Mouse (Mus musculus) embryonic fibroblast, embryonic 13.5 days (primary cell): Measurements from ENCODE around the gene Anp32a. TPM values are rescaled to one million over a fixed set of nuclear protein-coding genes. Genes with fewer than 3 reads are reported as not detected.

Experiments
- H3K27ac ChIP-seq: 2 replicates; pipeline ENCODE4 v1.5.1; 2012; ENCODE audit warnings: low read length, control low read depth, inconsistent platforms; ENCODE audit not compliant: insufficient read depth
- H3K4me1 ChIP-seq: 2 replicates; pipeline ENCODE4 v1.6.1; 2011; ENCODE audit warnings: low read length; ENCODE audit not compliant: control insufficient read depth, insufficient read depth
- H3K4me3 ChIP-seq: 2 replicates; pipeline ENCODE4 v1.5.1; 2011; ENCODE audit warnings: mild to moderate bottlenecking, control low read depth, low read length; ENCODE audit not compliant: insufficient read depth
- CTCF ChIP-seq: IDR thresholded peaks from 2 replicates; pipeline ENCODE4 v1.5.1; 2011; ENCODE audit warnings: mild to moderate bottlenecking, control low read depth, low read length, moderate library complexity, borderline replicate concordance; ENCODE audit not compliant: insufficient read depth
- POLR2A ChIP-seq: IDR thresholded peaks from 2 replicates; pipeline ENCODE4 v1.6.1; 2011; ENCODE audit warnings: low read depth, mild to moderate bottlenecking, control low read depth, low read length, moderate library complexity
- polyA plus RNA-seq: library from polyadenylated mRNA; stranded (reverse); fragments of >200 nt; gene quantifications from 2 replicates; pipeline ENCODE4 v1.2.4, GENCODE M21; 2011; ENCODE audit warnings: low read depth; ENCODE audit not compliant: missing spikeins, insufficient read length

Gene Anp32a
- polyA plus RNA-seq, 1 experiment: 487 TPM

DNA sequence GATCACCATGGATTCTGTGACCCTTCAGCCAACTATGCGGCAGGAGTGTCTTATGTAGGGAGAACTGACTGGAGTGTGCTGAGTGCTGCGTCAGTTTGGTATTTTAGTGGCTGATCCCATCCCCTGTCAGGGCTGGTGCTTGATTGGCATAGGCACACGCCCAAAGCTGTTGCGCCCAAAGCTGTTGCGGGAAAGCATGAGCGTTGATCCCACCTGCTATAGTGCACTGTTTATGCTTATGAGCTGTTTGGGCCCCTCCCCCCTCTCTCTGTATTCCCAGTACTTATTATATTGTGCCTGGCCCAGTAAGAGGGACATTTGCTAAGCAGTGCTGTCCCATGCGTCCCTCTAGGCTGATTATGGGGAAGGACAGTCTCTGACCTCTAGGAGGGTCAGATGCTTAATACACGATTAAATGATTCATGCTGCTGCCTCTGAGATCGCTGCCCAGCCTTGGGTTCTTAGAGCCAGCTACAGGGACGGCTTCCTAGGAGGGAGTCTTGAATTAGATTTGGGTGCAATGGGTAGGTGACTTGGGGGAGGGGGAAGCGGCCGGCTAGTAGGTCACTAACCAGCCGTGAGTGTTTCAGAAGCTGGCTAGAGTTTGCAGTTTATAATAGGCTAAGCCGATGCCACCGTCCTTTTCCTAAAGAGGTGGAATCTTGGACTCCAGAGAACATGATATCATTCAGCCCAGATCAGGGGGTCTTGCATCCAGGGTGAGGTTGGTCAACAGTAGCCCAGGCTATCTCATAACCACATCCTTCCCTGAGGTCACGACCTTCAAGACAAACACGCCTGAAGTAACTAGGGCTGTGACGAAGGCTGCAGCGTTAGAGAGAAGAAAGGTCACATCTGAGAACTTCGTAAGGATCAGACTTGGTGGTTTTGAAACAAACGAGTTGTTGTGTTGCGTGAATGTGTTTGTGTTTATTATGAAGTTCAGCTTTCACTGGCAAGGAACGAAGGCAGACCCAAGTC, 25.7 kb downstream of the Anp32a start:
- Histone ChIP-seq H3K4me3 (no peak overlapping the region), H3K4me1 (peaks cover 16% of the 10 kb centered on the region), H3K27ac (no peak overlapping the region)
- TF ChIP-seq CTCF (no peak), POLR2A (no peak)

DNA sequence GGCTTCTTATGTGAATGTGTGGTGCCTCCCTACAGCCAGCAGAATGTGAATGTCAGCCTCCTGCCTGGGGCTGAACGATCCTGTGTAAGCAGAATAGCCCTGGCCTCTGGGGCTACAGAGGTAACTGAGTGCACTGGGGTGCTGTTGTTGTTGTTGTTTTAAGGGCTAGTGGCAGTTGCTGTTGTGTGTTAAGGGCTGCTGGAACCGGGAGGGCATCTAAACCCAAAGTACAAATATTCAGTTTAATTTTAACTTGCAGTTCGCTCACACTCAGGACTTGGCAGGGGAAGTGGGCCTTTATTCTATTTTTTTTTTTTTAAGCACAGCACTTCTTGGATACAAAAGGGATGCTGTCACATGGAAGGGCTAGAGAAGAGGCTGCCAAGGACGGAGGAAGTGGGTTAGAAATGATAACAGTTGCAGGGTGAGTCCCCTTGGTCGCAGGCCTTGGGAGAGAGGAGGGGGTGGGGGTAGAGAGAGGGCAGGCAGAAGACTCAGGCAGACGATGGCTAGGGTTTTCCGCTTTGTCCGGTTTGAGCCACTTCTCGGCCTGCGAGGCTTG, 26.5 kb downstream of the Anp32a start:
- Histone ChIP-seq H3K4me3 (no peak overlapping the region), H3K4me1 (peaks cover 18% of the 10 kb centered on the region), H3K27ac (no peak overlapping the region)
- TF ChIP-seq POLR2A: no peak
- TF ChIP-seq CTCF: no peak

DNA sequence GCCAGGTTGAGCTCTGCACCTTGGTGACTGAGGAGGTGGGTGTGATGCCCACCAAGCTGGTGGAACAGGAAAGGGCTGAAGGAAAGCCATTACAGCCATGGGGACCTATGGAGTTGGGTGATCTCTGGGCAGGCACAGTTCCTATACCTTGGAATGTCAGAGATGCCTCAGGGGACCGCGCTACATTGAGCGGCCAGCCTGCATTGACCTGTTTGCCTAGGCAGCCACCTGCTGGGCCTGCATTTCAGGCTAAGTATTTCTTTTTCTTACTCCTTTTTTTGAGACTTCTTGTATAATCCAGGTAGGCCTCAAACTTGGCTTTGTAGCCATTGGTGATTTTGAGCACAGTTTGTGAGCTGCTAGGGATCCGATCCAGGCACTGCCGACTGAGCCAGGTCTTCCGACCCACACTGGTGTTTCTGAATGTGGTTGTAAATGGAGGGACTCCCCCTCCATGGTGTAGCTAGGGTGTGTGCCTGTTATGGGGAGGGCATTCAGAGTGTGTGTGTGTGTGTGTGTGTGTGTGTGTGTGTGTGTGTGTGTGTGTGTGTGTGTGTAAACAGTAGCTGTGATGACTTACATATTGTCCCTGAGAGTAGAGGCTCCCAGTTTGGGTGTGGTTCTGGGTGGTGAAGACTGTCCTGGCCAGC, 27.3 kb downstream of the Anp32a start:
- Histone ChIP-seq H3K27ac (no peak overlapping the region), H3K4me1 (peaks cover 18% of the 10 kb centered on the region), H3K4me3 (no peak overlapping the region)
- TF ChIP-seq POLR2A: no peak
- TF ChIP-seq CTCF: no peak

- TF ChIP-seq POLR2A (no peak), CTCF (no peak)
- Histone ChIP-seq H3K4me1 (peaks cover 18% of the 10 kb centered on the region), H3K4me3 (no peak overlapping the region), H3K27ac (no peak overlapping the region)
Observed at GRCm38 (mm10) chr9:62369172-62369571, 28.1 kb downstream of the Anp32a start.

DNA sequence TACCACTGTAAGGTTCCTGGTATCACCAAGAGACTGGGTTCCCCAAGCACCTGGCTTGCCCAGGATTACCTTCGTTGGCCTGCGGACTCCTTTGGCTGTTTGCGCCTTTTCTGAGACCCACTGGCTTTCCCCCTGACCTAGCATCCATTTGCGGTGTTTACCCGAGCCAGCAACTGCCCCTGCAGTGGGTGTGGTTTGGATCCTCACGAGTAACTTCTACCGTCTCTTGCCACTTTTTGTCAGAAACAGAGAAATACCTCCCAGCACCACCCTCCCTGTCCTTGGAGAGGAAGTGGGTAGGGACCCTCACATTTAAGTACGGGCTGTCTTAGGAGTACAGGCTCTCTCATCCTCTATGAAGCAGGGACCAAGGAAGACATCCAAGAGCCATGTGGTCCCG, 29.1 kb downstream of the Anp32a start:
- Histone ChIP-seq H3K4me1 (peaks cover 12% of the 10 kb centered on the region; the same call in 1 of the 2 replicates), H3K27ac (no peak overlapping the region), H3K4me3 (no peak overlapping the region)
- TF ChIP-seq POLR2A (no peak), CTCF (no peak)

GRCm38 (mm10) chr9:62370648-62371280, 29.7 kb downstream of the Anp32a start:
- H3K4me3 ChIP-seq: no peak overlapping the region
- peaks cover 12% of the 10 kb centered on the region; the same call in 1 of the 2 replicates for H3K4me1 ChIP-seq

DNA sequence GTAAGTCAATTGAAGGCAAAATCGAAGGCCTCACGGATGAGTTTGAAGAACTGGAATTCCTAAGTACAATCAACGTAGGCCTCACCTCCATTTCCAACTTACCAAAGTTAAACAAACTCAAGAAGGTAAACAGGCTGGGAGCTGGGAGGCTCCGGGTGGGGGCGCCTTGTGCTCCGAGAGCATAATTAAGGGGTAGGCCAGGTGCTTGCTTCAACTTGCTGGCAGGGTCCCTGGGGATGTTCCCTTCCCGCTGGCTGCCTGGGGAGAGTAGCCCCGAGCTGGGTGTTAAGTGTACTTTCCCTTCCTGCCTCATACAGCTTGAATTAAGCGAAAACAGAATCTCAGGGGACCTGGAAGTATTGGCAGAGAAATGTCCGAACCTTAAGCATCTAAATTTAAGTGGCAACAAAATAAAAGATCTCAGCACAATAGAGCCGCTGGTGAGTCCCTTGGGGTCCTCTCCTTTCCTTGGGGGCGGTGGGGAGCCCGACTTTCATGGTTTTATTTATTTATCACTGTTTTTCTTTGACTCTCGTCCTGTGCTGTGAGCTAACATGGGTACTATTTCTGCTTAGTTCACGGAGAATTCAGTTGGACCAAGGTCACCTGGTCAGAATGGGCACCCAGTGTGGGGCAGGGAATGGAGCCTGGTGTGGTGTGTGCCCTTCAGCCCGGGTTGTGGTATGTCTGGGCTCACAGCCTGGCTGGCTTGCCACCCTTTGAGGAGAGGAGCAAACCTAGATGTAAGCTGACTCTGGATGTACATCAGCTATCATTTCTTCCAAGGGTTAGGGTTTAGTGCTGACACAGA, 30.9 kb downstream of the Anp32a start:
- H3K4me3 ChIP-seq: no peak overlapping the region
- H3K27ac ChIP-seq: no peak overlapping the region
- H3K4me1 ChIP-seq: peaks cover 12% of the 10 kb centered on the region; the same call in 1 of the 2 replicates
- TF ChIP-seq CTCF (no peak), POLR2A (no peak)

More at GRCm38 (mm10) chr9:62370648-62371280, 29.7 kb downstream of the Anp32a start:
- TF ChIP-seq POLR2A: no peak
- TF ChIP-seq CTCF: no peak
- no peak overlapping the region for H3K27ac ChIP-seq

DNA sequence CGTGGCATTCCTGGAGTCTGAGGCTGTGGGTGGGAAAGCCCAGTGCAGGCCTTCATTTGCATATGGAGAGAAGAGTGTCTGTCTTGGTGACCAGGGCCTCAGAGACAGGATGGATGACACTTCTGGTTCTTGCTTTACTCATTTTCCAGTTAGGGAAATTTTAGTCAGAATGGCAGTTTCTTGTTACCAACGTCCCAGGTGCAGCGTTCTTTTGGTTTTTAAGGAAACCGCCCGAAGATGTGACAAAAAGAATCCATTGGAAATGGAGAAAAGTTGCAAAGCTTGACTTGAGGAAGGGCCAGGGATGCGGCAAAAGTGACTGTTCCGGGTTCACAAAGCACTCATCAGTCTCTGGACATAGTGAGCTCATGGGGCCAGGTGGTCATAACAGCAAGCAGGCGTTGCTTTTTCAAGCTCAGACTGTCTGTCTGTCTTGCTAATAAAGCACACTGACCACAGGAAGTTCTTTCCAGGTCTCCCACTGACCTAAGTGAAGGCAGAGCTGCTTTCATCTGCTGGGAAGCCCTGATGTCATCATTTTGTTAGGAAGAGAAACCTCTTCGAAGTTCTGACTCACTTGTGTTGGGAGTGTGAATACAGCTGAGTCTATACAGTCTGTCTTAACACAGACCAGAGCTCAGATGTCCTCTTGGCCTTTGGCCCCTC, 31.6 kb downstream of the Anp32a start:
- TF ChIP-seq CTCF: no peak
- TF ChIP-seq POLR2A: no peak
- no peak overlapping the region for H3K4me3 ChIP-seq
- peak overlapping the region; percentile 35; the same call in 1 of the 2 replicates for H3K27ac ChIP-seq
- H3K4me1 ChIP-seq: peaks cover 8% of the 10 kb centered on the region; the same call in 1 of the 2 replicates
